Mouse (Mus musculus) adrenal gland, postnatal 25 days (tissue): ENCODE data around the gene Ndfip2. TPM values are rescaled to one million over a fixed set of nuclear protein-coding genes. Genes with fewer than 3 reads are reported as not detected.

Experiments
- DNase-seq: peaks from one replicate; pipeline ENCODE4 v3.0.0; 2021; ENCODE audit warnings: mixed read lengths
- long read RNA-seq: library from polyadenylated mRNA; stranded (forward); transcript quantifications from one replicate; pipeline ENCODE4 v2.0.0, GENCODE M21; 2021
- total RNA-seq: library from RNA; stranded (reverse); gene quantifications from 2 replicates; pipeline ENCODE4 v1.2.3, GENCODE M21; 2021

Gene Ndfip2
- 42.3 and 44.8 TPM in 2 replicates for total RNA-seq
- long read RNA-seq, transcript Ndfip2-202 (8 exons, 1,695 nt) = minor isoform, 68 of 181 reads
- long read RNA-seq, transcript Ndfip2-206 (8 exons, 2,532 nt) = major isoform, 102 of 181 reads
- long read RNA-seq, partial matches to known transcripts = 4 of 181 reads
- long read RNA-seq, other reads (novel, unspliced or antisense) = 7 of 181 reads

DNA sequence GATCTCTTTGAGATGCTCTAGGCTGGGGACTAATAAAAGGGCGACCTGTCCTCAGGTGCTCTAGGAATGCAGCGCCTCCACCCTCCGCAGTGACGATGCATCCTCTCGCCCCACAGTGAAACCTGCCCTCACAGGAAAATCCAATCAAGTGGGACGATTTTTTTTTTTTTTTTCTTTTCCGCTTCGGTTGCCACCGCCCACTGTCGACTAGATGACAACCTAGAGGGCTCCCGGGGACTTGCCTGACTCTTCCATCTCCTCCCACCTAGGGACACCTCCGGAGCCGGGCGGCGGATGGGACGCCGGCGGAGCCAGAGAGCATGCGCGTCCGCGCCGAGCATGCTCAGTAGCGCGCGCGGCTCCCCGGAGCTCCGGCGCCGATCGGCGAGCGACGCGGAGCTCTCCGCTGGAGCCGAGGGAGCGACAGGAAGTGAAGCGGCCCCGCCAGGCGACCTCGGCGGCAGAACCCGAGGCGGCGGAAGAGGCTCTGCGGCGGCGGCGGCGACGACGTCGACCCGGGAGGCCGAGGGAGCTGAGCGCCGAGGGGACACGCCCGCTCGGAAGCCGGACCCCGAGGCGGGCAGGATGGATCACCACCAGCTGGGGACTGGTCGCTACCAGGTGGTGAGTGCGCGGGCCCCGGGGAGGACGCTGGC lies at the start of gene Ndfip2:
Gene Ndfip2, plus strand, starts transcription at position 195 of the 656 bp plus-strand sequence.
- peak; percentile 89 for DNase-seq

DNA sequence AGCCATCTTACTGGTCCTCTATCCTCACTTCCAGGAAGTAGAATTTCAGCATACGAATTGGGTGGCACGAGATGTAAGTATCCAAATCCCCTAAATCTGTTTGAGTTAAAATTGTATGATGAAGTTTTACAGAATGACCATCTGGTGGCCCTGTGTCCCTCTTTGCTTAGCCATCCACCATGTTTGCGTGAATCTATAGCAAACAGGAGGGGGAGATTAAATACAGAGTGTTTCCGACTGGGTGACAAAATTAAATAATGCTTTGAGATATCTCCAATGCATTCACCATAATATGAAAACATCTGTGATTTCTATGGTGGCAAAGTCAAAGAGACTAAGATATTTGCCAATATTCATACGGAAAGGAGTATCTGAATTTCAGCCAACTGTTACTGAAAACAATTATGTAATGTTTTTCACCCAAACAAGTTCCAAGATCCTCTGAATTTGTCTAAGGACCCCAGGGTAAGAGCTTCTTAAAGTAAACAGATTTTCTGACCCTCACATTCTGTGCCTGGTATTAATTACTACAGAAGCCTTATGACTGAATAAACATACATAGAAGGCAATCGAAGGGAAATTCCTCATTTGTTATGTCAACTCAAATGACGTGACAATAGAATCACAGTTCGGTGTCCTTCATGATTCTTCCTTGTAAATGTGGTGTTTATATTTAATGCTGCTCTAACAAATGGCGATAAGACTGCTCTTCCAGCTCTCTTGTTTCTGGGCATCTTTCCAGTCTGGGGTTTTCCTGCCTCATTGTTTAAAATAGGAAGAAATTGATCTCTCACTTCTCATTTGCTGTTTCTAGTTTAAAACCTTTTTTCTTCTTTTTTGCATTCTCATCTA lies 38.6 kb upstream of the Ndfip2 start:
- no peak for DNase-seq

DNA sequence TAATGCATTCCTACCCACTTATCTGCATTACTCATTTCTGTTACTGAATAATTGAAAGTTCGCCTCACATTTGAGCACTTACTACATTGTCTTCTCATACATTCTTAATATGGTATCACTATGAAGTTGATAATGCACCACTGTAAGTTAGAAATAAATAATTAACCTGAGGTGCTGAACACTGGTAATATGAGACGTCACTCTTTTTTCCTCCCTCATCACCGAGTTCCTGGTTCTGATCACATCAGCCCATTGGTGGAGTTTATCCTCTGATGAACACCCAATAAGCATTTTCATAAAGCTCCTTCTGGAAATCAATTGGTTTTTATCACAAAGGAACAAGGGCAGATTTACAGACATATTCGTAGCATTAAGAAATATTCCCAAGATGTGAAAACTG lies 36.1 kb upstream of the Ndfip2 start:
- no peak for DNase-seq

DNA sequence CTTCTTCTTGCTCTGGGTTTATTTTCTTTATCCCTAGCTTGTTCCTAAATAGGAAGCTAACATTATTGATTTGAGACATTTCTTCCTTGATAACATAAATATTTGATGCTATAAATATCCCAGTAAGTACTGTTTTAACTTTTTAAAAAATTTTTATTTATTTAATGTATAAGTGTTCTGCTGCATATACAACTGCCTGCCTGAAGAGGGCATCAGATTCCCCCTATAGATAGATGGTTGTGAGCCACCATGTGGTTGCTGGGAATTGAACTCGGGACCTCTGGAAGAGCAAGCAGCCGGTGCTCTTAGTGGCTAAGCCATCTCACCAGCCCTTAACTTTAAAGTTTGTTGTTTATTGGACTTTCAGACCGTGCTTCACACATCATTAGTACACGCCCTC lies 32.6 kb upstream of the Ndfip2 start:
- no peak for DNase-seq

DNA sequence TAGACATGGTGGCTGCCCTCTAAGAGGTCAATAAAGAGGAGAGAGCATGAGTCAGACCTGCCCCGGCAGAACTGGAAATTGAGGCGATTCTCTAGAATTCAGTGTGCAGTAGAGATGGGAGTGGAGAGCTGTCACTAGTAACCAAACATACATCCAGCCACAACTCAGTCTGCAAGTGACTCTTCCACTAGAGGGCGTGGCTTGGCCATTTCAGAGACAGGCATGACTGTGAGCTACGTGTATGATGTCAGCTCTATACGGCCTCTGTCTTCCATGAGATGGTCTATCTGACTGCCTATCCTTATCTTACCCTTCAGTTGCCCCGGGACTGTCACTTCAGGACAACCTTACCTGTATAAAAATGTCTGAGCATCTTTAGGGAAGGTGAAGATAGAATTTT lies 26.0 kb upstream of the Ndfip2 start:
- peak; percentile 10 for DNase-seq

DNA sequence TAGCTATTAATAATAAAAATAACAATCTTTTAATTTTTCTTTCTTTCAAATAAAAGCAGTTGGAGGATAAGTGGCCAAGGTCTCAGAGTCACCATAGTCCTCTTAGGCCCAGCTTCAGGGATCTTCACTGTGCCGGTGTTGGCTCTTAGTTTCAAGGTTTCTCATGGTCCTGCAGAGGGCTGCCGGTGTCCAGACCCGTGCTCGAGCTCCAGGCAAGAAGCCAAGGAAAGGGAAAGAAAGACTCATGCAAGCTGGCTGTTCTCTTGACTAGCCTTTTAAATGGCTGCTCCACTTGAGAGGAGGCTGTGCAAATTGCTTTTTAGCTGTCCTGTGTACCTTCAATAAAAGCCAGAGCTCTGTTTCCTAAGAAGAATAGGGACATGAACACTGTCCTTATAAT lies 21.8 kb upstream of the Ndfip2 start:
- peak; percentile 51 for DNase-seq

DNA sequence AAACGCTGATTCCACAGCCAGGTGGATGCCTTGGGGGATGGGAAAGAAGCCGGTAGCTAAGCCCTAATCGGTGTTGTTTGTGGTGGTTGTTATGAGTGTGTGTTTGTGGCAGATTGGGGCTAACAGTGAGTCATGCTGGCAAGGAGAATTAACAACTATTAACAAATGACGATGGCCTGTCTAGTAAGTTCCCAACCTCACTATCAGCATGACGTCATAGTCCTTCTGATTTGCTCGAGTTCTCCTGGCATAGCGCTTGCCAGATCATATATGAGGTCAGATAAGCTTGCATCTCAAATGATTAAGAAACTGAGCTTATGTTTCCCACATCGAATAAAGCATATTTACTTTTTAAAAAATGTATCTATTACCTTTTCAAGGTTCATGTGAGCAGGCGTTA lies 20.6 kb upstream of the Ndfip2 start:
- no peak for DNase-seq

DNA sequence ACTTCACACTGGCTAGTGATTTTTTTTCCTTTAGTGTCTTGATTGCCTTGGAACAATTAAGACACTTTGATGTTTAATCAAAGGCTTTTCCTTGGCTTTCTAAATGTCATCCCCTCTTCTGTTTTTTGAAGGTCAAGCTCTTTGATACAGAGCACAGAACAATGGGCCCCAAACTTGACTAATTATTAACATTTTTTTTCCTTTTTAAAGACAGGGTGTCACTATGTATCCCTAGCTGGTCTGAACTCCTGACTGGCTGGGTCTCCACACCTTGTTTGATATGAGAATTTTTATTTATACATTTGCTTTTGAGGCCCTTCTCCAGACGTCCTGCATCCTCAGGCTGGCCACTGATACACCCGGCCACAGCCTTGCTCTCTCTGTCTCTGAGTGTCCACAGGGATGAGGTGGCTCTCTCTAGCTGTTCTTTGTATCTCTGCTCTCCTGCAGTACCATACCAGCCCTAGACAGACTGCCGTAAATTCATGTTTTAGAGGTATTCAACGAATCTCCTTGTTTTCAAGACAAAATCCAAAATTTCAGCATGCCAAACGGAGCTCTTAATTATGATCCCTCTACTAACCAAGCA lies 19.8 kb upstream of the Ndfip2 start:
- no peak for DNase-seq

DNA sequence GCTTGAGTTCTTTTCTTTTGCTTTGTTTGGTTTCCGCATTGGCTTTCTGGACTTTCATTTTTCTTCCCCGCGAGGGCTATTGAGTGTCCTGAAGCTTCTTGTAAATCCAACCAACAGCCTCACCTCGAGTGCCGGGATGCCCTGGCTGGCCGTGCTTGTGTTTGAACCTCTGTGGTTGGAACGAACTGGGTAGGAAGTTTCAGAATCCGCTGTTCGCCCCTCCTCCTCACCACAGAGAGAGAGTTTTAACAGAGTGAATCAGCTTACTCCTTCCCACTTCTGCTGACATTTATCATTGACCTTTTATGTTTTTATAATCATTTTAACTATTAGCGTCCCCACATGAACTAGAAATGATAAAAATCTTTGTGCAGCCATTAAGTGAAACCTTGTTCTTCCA lies 18.3 kb upstream of the Ndfip2 start:
- DNase-seq = no peak

DNA sequence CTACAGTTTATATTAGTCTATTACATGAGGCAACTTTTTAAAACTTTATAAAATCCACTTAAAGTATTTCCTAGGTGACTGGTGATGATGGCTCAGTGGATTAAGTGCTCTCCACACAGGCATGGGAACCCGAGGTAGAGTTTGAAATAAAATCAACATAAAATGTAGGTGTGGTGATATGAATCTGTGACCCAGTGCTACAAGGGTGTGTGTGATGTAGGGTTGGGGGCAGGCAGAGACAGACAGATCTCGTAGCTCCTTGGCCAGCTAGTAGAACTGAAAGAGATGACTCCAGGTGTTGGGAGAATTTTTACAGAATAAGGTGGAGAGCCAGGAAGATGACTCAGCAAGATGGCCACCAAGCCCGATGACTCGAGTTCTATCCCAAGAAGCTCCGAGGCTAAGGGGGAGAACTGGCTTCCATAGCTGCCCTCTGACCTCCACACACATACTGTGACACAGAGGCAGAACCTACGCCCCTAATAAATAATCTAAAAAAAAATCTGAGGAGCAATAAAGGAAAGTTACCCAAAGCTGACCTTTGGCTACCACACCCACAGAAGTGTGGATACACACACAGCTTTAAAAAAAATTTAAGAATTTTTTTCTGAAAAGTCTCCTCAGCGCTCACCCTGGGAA lies 14.4 kb upstream of the Ndfip2 start:
- no peak for DNase-seq

DNA sequence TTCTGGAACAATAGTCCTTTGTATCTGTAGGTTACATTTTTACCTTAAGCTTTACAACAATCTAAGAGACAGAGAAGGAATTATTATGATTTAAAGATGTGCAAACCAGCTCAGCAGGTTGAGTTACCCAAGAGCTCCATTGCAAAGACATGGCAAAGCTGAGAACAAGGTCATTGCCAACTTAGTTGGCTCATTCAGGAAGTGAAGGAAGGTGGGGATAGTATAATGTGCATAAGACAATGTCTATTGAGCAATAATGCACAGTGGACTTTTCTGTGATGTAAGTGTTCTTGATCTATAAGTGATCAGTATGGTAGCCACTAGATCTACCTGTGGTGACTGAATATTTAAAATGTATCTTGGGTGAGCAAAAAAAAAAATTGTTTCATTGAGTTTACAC lies 7.3 kb upstream of the Ndfip2 start:
- DNase-seq = no peak

DNA sequence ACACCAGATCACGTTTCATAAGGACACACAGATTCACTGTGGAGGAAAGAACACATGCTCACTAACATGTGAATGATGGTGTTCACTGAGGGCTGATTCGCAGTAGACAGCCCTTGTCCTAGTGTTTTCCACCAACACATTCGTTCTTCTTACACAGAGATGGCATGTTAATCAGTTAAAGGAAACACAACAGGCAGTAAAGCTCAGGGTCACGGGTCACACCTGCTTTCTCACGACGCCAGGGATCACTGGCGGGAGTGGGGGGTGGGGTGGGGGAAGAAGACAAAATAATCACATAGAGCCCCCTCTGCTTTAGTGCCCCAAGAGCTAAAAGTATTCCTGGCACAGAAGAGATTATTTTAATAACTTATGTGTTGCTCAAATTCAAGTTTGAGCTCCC lies 5.1 kb upstream of the Ndfip2 start:
- no peak for DNase-seq

DNA sequence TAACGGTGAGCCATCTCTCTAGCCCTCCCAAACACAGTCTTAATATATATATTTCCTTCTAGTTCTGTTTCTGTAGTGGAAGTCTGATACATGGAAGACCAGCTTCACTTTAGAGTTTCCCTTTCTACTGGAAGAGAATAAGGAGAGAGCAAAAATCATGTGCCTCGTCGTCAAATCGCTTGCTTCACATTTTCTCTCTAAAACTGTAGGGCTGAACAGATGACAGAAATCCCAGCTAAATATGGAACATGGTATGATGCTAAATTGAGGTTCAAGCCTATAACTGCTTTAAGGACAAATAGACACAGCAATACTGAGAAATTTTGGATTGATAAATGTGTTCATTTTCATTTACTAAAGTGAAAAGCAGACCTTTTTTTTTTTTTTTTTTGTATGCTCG lies 4.0 kb upstream of the Ndfip2 start:
- DNase-seq = no peak

DNA sequence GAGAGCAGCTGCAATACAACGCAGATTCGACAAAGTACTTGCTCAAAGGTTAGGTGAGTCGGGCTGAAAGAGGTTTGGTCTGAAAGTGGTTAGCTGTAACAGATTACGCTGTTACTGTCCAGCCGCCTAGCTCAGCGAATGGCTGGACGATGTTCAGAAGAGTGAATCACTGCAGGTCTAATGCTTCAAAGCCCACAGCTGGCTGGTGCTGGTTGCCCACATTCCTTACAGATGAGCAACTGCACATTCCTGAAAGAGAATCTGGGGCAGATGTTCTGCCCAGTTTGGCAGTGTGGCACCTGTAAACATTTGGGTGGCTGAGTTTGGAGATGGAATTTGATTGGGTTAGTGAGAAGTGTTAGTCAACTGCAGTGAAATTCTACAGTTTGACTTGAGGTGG lies 2.8 kb upstream of the Ndfip2 start:
- DNase-seq = peak; percentile 37

DNA sequence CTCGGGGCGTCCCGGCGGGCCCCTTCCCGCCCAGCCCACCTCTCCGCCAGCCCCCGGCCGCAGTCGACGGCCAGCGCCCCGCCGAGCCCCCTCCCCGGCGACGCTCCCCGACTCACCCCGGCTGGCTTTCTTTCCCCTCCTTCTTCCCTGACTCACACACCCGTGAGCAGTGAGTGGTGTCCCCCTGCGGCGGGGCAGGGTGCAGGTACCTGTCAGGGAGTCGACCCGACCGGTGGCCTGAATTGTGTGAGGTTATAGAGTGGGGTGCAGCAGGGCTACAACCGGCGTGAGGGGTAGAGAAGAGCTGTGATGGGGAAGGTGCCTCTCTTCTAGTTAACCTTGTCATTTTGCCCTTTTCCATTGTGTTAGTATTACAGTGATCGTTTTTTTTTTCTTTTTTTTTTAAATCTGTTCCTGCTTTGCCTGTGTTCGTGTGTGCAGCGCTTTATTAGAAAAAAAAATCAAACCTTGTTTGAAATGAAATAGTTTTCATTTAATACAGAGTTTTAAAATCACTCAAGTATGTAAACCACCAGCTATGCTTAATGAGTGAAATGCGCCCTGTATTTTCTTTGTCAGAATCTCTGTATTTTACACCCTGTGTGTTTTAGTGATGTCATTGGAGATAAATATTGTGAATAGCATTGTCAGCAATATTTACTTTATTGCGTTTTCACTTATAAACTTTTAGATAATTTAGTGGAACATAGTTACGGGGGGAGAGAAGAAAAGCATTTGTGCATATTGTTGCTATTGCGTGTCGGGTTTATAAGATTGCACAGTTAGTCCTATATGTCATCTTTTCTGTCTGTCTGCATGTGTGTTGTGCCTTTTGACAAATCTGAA lies 885 bp downstream of the Ndfip2 start:
- DNase-seq = peak; percentile 36

DNA sequence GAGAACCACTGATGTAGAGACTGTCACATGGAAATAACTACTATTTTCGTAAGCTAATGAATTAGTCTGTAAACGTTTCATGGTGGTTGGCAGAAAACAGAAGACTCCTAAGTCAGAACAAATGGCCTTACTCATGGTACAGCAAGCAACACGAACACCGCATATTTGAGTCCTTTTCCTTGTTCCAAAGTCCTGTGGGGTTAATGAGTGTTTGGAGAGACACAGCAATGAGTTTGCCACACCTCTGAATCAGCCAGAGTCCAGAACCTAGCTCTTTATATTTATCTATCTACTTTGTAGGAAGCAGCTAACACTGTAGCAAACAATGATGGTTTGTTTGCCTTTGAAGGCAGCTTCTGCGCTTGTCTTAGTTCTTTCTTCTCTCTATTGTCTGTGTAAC lies 4.5 kb downstream of the Ndfip2 start:
- DNase-seq = no peak

DNA sequence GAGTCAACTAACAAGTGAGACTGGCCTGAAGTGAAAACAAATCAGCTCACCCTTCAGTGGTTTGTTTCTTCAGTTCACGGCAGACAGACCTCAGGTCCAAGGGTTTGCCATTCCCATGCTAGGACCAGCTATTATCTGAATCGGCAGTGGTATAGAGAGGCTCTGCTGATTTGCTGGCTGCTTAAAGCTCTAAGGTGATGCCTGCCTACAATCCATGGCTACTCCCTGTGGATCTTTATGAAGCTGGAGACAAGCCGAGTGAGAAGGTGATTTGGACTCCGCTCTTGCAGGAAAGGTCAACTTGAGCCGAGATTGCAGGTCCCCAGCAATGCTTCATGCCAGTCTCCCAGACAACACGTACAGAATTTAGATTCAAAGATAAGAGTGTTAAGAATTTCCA lies 8.7 kb downstream of the Ndfip2 start:
- DNase-seq = no peak

DNA sequence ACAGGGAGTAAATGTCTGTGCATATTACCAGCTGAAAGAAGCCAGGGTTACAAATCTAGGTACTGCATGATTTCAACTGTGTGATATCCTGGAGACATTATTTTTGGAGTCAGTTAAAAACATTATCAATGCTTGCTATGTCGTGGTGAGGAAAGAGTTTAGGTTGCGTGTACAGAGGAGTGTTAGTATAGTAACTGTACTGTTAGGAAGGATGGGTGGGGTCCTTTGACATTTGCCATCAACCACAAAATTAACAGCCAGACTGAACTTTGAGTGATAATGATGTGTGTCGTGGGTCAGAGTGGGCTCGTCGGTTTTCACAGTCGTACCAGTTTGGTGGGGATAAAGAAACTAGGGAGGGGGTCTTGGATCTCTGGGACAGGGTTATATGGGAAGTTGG lies 13.7 kb downstream of the Ndfip2 start:
- DNase-seq = no peak

DNA sequence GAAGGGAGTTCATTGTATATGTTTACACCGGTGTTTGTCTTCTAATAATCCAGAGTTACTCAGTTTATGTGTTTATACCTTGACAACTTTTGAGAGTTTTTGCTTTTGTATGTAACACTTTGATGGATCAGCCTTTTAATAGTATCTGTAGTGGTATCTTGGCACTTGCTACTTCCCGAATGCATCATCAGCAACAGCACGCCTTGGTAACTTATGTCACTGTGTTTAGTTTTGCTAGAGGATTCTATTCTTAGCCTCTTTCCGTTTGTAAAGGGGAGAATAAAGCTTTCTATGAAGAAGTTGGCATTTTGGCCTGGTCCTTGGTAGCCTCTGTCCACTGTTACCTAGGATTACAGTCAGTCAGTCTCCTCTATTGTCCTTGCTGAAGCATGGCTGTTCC lies 14.2 kb downstream of the Ndfip2 start:
- no peak for DNase-seq

DNA sequence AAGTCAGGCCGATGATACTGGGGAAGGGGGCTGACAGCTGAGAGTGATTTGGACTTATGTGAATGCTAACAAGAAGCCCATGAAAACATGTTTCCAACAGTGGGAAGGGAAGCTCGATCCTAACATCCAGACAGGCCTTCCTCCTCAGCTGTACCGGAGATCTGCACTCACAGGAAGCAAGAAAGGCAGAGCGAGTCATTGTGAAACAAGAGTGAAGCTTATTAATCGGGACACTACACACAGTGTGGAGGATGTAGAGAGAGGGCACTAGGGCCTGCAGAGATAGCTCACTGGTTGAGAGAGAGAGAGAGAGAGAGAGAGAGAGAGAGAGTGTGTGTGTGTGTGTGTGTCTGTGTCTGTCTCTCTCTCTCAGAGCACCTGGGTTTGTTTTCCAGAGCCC lies 16.8 kb downstream of the Ndfip2 start:
- no peak for DNase-seq

DNA sequence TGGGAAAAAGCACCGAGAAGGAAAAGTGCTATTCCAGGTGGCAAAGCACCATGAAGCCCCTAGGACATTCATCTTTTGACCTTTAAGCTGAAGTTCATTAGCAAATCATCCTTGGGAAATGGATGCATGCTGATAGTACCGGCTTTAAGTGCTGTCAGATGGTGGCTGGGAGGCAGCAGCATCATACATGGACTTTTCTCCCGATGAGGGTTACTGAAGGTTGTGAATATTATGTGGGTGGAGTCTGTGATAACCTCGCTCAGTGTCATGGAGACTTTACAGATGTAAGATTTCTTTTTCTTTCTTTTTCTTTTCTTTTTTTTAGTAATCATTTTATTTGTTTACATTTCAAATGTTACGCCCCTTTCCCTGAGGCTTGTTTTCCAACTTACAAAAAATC lies 18.9 kb downstream of the Ndfip2 start:
- no peak for DNase-seq

DNA sequence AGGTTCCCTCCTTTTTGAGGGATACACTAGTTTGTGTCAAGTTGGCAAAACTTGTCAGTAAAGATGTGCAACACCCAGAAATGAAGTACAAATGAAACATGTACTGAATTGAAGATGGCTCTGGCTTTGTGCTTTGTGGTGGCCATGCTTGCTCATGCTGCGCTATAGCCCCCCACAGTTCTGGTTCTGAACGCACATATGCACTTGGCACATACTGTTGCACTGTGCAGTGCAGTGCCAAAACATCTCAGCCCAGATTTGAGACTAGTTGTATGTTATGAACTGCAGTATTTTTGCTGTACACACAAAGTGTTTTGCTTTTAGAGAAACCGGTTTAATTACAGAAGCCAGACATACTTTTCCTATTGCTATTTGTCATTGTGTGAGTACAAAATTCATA lies 25.7 kb downstream of the Ndfip2 start:
- DNase-seq = no peak
